Comparison of ENCODE assay signal across 9 mouse cellular contexts in the genomic region with DNA sequence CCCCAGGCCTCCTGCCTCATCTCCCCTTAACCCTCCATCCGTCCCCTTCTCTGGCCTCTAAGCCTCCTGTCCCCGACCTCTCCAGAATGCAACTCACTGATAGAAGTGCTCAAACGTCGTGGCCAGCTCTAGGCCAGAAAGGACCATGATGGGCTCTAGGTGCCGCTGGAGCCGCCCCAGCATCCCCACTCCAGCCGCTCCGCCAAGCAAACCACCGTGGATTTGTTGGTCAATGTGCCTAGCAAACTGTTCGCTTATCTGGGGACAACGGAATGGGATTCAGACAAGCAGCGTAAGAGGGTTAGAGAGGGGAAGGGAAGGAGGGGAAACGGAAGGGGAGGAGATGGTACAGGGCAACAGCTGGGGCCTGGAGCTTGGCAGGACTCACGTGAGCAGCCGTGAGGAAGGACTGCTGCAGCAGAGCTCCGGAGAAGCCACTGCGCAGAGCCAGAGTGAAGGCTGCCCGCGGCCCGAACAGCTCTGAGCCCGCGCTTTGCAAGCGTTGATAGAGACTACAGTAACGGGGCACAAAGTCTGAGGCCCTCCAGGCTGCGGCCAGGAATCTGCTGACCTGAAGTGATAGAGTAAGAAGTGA. TPM values are rescaled to one million over a fixed set of nuclear protein-coding genes. Genes with fewer than 3 reads are reported as not detected.
A peak's percentile ranks its signal among the peaks of the same experiment; 100 is the strongest.
DNase-seq lines count a peak whose midpoint lies in the region; ATAC-seq and TF ChIP-seq lines count a peak whose summit lies in the region.
"Had no signal": no experiment of that assay in that cellular context is flagged by ENCODE, and none has a peak within 500 bp of the region (broad histone marks: within the 10 kb centered on the region; RNA-seq: fewer than 3 reads in every experiment).

No protein-coding gene starts in this region.

- peak overlapping the region; percentile 55 for H3K4me2 ChIP-seq in lung, embryonic 14.5 days
- H3K4me2 ChIP-seq in embryonic facial prominence, embryonic 13.5 days, result peak overlapping the region; percentile 52
- peak overlapping the region; percentile 40 for H3K4me2 ChIP-seq in intestine, postnatal 0 days (replicated peaks; ENCODE audit: low read depth)
- H3K4me2 ChIP-seq in neural tube, embryonic 15.5 days, result peak overlapping the region; percentile 3; the same call in 1 of the 2 replicates

- WGBS in lung, embryonic 14.5 days, result 24% methylated on average over 25 of the region's 25 CpGs
- WGBS in embryonic facial prominence, embryonic 13.5 days, result 50% methylated on average over 25 of the region's 25 CpGs
- 39% methylated on average over 25 of the region's 25 CpGs for WGBS in intestine, postnatal 0 days
- 48% methylated on average over 25 of the region's 25 CpGs for WGBS in neural tube, embryonic 15.5 days

- no peaks in the 10 kb centered on the region for H3K36me3 ChIP-seq in lung, embryonic 14.5 days (ENCODE audit: insufficient read depth)
- H3K36me3 ChIP-seq in embryonic facial prominence, embryonic 13.5 days, result peaks cover 13% of the 10 kb centered on the region
- H3K36me3 ChIP-seq in intestine, postnatal 0 days (ENCODE audit: control insufficient read depth, insufficient read depth), result no peaks in the 10 kb centered on the region
- H3K36me3 ChIP-seq in neural tube, embryonic 15.5 days, result peaks cover 47% of the 10 kb centered on the region

- H3K27ac ChIP-seq in lung, embryonic 14.5 days (ENCODE audit: low read depth), result no peak overlapping the region
- H3K27ac ChIP-seq in embryonic facial prominence, embryonic 13.5 days, result no peak overlapping the region
- H3K27ac ChIP-seq in intestine, postnatal 0 days (ENCODE audit: low read depth, low read length), result no peak overlapping the region
- no peak overlapping the region for H3K27ac ChIP-seq in neural tube, embryonic 15.5 days (replicated peaks)

- DNase-seq in lung, embryonic 14.5 days, result peak; percentile 64
- no peak for DNase-seq in lung, adult 18-20 months
- DNase-seq in urinary bladder, postnatal 4 days (ENCODE audit: low spot score in 2 of 2), result no peak
- no peak for DNase-seq in right cerebral cortex, adult 18-20 months
- DNase-seq: lung, postnatal 14 days had no signal

- peak overlapping the region; percentile 30 for H3K9ac ChIP-seq in lung, embryonic 14.5 days
- peak overlapping the region; percentile 62 for H3K9ac ChIP-seq in embryonic facial prominence, embryonic 13.5 days
- 0 out of 2 replicates have a peak overlapping the region, but pooled peaks have one; percentile 23 for H3K9ac ChIP-seq in intestine, postnatal 0 days (ENCODE audit: low read depth, low read length)
- H3K9ac ChIP-seq in neural tube, embryonic 15.5 days (replicated peaks), result no peak overlapping the region

- H3K4me3 ChIP-seq in lung, embryonic 14.5 days (ENCODE audit: low read depth, low read length), result peak overlapping the region; percentile 18
- H3K4me3 ChIP-seq in embryonic facial prominence, embryonic 13.5 days, result peak overlapping the region; percentile 30
- H3K4me3 ChIP-seq in intestine, postnatal 0 days (ENCODE audit: low read depth, low read length), result no peak overlapping the region
- no peak overlapping the region for H3K4me3 ChIP-seq in neural tube, embryonic 15.5 days (replicated peaks)

- ATAC-seq in lung, embryonic 14.5 days (ENCODE audit: insufficient read depth), result peak; percentile 71
- no peak for ATAC-seq in embryonic facial prominence, embryonic 13.5 days (ENCODE audit: insufficient number of reproducible peaks, insufficient read depth, low FRiP score, low TSS enrichment, low read depth)
- ATAC-seq in intestine, postnatal 0 days, result no peak
- ATAC-seq in neural tube, embryonic 15.5 days (ENCODE audit: low FRiP score), result no peak
- no peak for ATAC-seq in monocyte, adult 5-6 weeks (replicated peaks; ENCODE audit: insufficient number of reproducible peaks, low FRiP score, low TSS enrichment, poor library complexity, severe bottlenecking)

- no peaks in the 10 kb centered on the region for H3K27me3 ChIP-seq in lung, embryonic 14.5 days (ENCODE audit: insufficient read depth, low read length)
- H3K27me3 ChIP-seq in embryonic facial prominence, embryonic 13.5 days, result peaks cover 37% of the 10 kb centered on the region
- H3K27me3 ChIP-seq in intestine, postnatal 0 days (replicated peaks; ENCODE audit: control insufficient read depth, insufficient read depth, low read length), result 0 out of 2 replicates have a peak, but pooled peaks cover 6% of the 10 kb centered on the region
- peaks cover 14% of the 10 kb centered on the region for H3K27me3 ChIP-seq in neural tube, embryonic 15.5 days (replicated peaks)

- H3K9me3 ChIP-seq in lung, embryonic 14.5 days (ENCODE audit: low read depth, low read length), result no peaks in the 10 kb centered on the region
- no peaks in the 10 kb centered on the region for H3K9me3 ChIP-seq in embryonic facial prominence, embryonic 13.5 days
- H3K9me3 ChIP-seq in intestine, postnatal 0 days (ENCODE audit: control insufficient read depth), result no peaks in the 10 kb centered on the region
- no peaks in the 10 kb centered on the region for H3K9me3 ChIP-seq in neural tube, embryonic 15.5 days (replicated peaks)

- no peak for TF ChIP-seq CTCF in lung, embryonic 14.5 days (IDR thresholded peaks at IDR 0.05; ENCODE audit: low read depth)
- no peak for TF ChIP-seq CTCF in intestine, postnatal 0 days (IDR thresholded peaks at IDR 0.05; ENCODE audit: low read depth)

- H3K4me1 ChIP-seq in lung, embryonic 14.5 days (ENCODE audit: insufficient read depth), result no peaks in the 10 kb centered on the region
- H3K4me1 ChIP-seq in embryonic facial prominence, embryonic 13.5 days, result peaks cover 13% of the 10 kb centered on the region
- H3K4me1 ChIP-seq in intestine, postnatal 0 days (replicated peaks; ENCODE audit: control insufficient read depth, insufficient read depth, low read length), result no peaks in the 10 kb centered on the region
- H3K4me1 ChIP-seq in neural tube, embryonic 15.5 days, result no peaks in the 10 kb centered on the region

RNA-seq across cellular contexts. Expression of a gene that starts 24.0 kb away (rescaled TPM):
- 50.3 and 60.8 TPM in 2 replicates for polyA plus RNA-seq in lung, embryonic 14.5 days (2014; fragmentation: Nextera tagmentation; extraction: Ambion mirVana)
- polyA plus RNA-seq in embryonic facial prominence, embryonic 13.5 days (2015; fragmentation: Nextera tagmentation; extraction: Ambion mirVana), result 60.8 and 63.5 TPM in 2 replicates
- polyA plus RNA-seq in intestine, postnatal 0 days (2015; fragmentation: Nextera tagmentation; extraction: Ambion mirVana), result 10.9 and 11.1 TPM in 2 replicates
- polyA plus RNA-seq in neural tube, embryonic 15.5 days (2015; fragmentation: Nextera tagmentation; extraction: Ambion mirVana), result 13.6 and 22.7 TPM in 2 replicates
- total RNA-seq in monocyte, adult 5-6 weeks (2017), result not detected in 3 replicates

RNA-seq across cellular contexts. Expression of a gene that starts 25.7 kb away (rescaled TPM):
- polyA plus RNA-seq in lung, embryonic 14.5 days (2014; fragmentation: Nextera tagmentation; extraction: Ambion mirVana), result 2.8 and 2.9 TPM in 2 replicates
- polyA plus RNA-seq in embryonic facial prominence, embryonic 13.5 days (2015; fragmentation: Nextera tagmentation; extraction: Ambion mirVana), result 10.7 and 11.4 TPM in 2 replicates
- 1.3 and 2.0 TPM in 2 replicates for polyA plus RNA-seq in intestine, postnatal 0 days (2015; fragmentation: Nextera tagmentation; extraction: Ambion mirVana)
- polyA plus RNA-seq in neural tube, embryonic 15.5 days (2015; fragmentation: Nextera tagmentation; extraction: Ambion mirVana), result 17.3 and 22.6 TPM in 2 replicates
- 4.4 to 7.6 TPM (median 4.9 TPM) in 3 replicates for total RNA-seq in monocyte, adult 5-6 weeks (2017)

RNA-seq across cellular contexts. Expression of a gene that starts 33.0 kb away (rescaled TPM):
- 0.05 and 0.11 TPM in 2 replicates for polyA plus RNA-seq in lung, embryonic 14.5 days (2014; fragmentation: Nextera tagmentation; extraction: Ambion mirVana)
- polyA plus RNA-seq in embryonic facial prominence, embryonic 13.5 days (2015; fragmentation: Nextera tagmentation; extraction: Ambion mirVana), result 0.14 and 0.27 TPM in 2 replicates
- 0.09 and 0.16 TPM in 2 replicates for polyA plus RNA-seq in intestine, postnatal 0 days (2015; fragmentation: Nextera tagmentation; extraction: Ambion mirVana)
- 5.5 and 7.8 TPM in 2 replicates for polyA plus RNA-seq in neural tube, embryonic 15.5 days (2015; fragmentation: Nextera tagmentation; extraction: Ambion mirVana)
- total RNA-seq in monocyte, adult 5-6 weeks (2017), result under 0.01 to 0.58 TPM (median 0.48 TPM) in 3 replicates

RNA-seq across cellular contexts. Expression of a gene that starts 35.5 kb away (rescaled TPM):
- polyA plus RNA-seq in lung, embryonic 14.5 days (2014; fragmentation: Nextera tagmentation; extraction: Ambion mirVana), result 11.4 and 15.1 TPM in 2 replicates
- polyA plus RNA-seq in embryonic facial prominence, embryonic 13.5 days (2015; fragmentation: Nextera tagmentation; extraction: Ambion mirVana), result 6.3 and 8.9 TPM in 2 replicates
- 5.1 and 5.2 TPM in 2 replicates for polyA plus RNA-seq in intestine, postnatal 0 days (2015; fragmentation: Nextera tagmentation; extraction: Ambion mirVana)
- 2.5 and 6.4 TPM in 2 replicates for polyA plus RNA-seq in neural tube, embryonic 15.5 days (2015; fragmentation: Nextera tagmentation; extraction: Ambion mirVana)
- 24.8 to 46.0 TPM (median 36.6 TPM) in 3 replicates for total RNA-seq in monocyte, adult 5-6 weeks (2017)

Comparison
In these comparisons a context has a peak if more than half of its experiments do, and no peak if none do; other contexts are left out.
1. H3K4me2 ChIP-seq: peak in every context shown above with its lines; median percentile 55 in lung, embryonic 14.5 days; 52 in embryonic facial prominence, embryonic 13.5 days; 40 in intestine, postnatal 0 days; 3 in neural tube, embryonic 15.5 days.
2. H3K4me3 ChIP-seq: peak in lung, embryonic 14.5 days (single experiment) and embryonic facial prominence, embryonic 13.5 days (single experiment); none in intestine, postnatal 0 days (single experiment) and neural tube, embryonic 15.5 days (single experiment).